Mouse (Mus musculus): ENCODE measurements around the gene Pagr1a.
A peak's percentile ranks its signal among the peaks of the same experiment; 100 is the strongest.

Gene Pagr1a

GRCm38 (mm10) chr7:127016971-127017949, at the start of gene Pagr1a:
Gene Pagr1a, minus strand, starts transcription at chr7:127017352.
- peak; percentile 97 to 98 for DNase-seq (ENCODE audit: low spot score in 2 of 2)

GRCm38 (mm10) chr7:127066317-127066716, 49.2 kb upstream of the Pagr1a start:
- no peak for DNase-seq (ENCODE audit: low spot score in 2 of 2)

GRCm38 (mm10) chr7:127065538-127065937, 48.4 kb upstream of the Pagr1a start:
- no peak for DNase-seq (ENCODE audit: low spot score in 2 of 2)

GRCm38 (mm10) chr7:127055026-127055585, 38.0 kb upstream of the Pagr1a start:
- DNase-seq (ENCODE audit: low spot score in 2 of 2): no peak

GRCm38 (mm10) chr7:127041851-127042672, 24.9 kb upstream of the Pagr1a start, which contains the start of gene Kif22:
Gene Kif22, minus strand, starts transcription at chr7:127042471.
- peak; percentile 94 for DNase-seq (ENCODE audit: low spot score in 2 of 2)

GRCm38 (mm10) chr7:127031244-127031643, 14.1 kb upstream of the Pagr1a start:
- no peak for DNase-seq (ENCODE audit: low spot score in 2 of 2)

GRCm38 (mm10) chr7:127030172-127030571, 13.0 kb upstream of the Pagr1a start:
- no peak for DNase-seq (ENCODE audit: low spot score in 2 of 2)

- DNase-seq (ENCODE audit: low spot score in 2 of 2): no peak
Measured at GRCm38 (mm10) chr7:127027885-127028284, 10.7 kb upstream of the Pagr1a start.

GRCm38 (mm10) chr7:127026984-127027726, 10.0 kb upstream of the Pagr1a start, which contains the start of gene Maz:
Gene Maz, minus strand, starts transcription at chr7:127027037.
- DNase-seq (ENCODE audit: low spot score in 2 of 2): peak; percentile 98 to 99

GRCm38 (mm10) chr7:127026616-127026983, 9.4 kb upstream of the Pagr1a start:
- DNase-seq (ENCODE audit: low spot score in 2 of 2): peak in 1 of 2 experiments; percentile 90

- peak; percentile 78 to 80 for DNase-seq (ENCODE audit: low spot score in 2 of 2)
Measured at GRCm38 (mm10) chr7:127026161-127026600, 9.0 kb upstream of the Pagr1a start.

- DNase-seq (ENCODE audit: low spot score in 2 of 2): peak; percentile 74 to 80
Measured at GRCm38 (mm10) chr7:127025556-127026160, 8.5 kb upstream of the Pagr1a start.

- peak in 1 of 2 experiments; percentile 85 for DNase-seq (ENCODE audit: low spot score in 2 of 2)
Measured at GRCm38 (mm10) chr7:127024755-127025555, 7.8 kb upstream of the Pagr1a start.

GRCm38 (mm10) chr7:127023896-127024690, 6.9 kb upstream of the Pagr1a start:
- peak in 1 of 2 experiments; percentile 48 for DNase-seq (ENCODE audit: low spot score in 2 of 2)

GRCm38 (mm10) chr7:127023272-127023691, 6.1 kb upstream of the Pagr1a start:
- DNase-seq (ENCODE audit: low spot score in 2 of 2): peak in 1 of 2 experiments; percentile 20

GRCm38 (mm10) chr7:127022528-127023271, 5.5 kb upstream of the Pagr1a start:
- DNase-seq (ENCODE audit: low spot score in 2 of 2): no peak

- DNase-seq (ENCODE audit: low spot score in 2 of 2): no peak
Measured at GRCm38 (mm10) chr7:127021563-127022527, 4.7 kb upstream of the Pagr1a start.
